Mouse (Mus musculus) adrenal gland, postnatal 14 days (tissue): ENCODE results near the gene Ubc. TPM values are rescaled to one million over a fixed set of nuclear protein-coding genes. Genes with fewer than 3 reads are reported as not detected.
"Not testable (repeated sequence)": the region's sequence is repeated elsewhere in the genome, so short reads cannot be mapped to it uniquely, and the experiment has no call there.

Source experiments
- DNase-seq: peaks from one replicate; pipeline ENCODE4 v3.0.0; 2021; ENCODE audit warnings: mixed read lengths
- total RNA-seq: library from RNA; stranded (reverse); gene quantifications from 2 replicates; pipeline ENCODE4 v1.2.3, GENCODE M21; 2021

The Ubc gene
- total RNA-seq, 1 experiment from 2014 or later, result 1,189 TPM

- peak; percentile 52 for DNase-seq
Observed at GRCm38 (mm10) chr5:125404903-125405545, 15.0 kb upstream of the Ubc start.

GRCm38 (mm10) chr5:125404536-125404902 lies 14.5 kb upstream of the Ubc start:
- DNase-seq, result peak; percentile 32

- DNase-seq, result peak; percentile 76
Observed at GRCm38 (mm10) chr5:125403481-125404465, 13.8 kb upstream of the Ubc start.

DNA sequence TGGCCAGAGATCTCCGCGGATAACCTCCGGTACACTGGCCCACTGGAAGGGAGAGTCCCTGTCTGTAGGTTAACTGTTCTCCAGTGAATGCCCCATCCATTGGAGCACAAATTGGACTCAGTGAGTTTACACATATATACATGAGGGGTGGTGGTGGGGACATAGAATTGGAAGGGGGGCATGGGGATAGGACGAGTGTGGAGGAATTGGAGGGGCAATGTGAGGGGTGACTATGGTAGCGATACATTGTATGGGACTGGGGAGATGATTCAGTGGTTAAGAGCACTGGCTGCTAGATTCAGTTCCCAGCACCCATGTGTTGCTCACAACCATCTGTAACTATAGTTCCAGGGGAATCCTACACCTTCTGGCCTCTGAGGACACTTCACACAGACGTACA lies 13.0 kb upstream of the Ubc start:
- DNase-seq, result no peak

GRCm38 (mm10) chr5:125402476-125402875 lies 12.5 kb upstream of the Ubc start:
- DNase-seq, result no peak

DNA sequence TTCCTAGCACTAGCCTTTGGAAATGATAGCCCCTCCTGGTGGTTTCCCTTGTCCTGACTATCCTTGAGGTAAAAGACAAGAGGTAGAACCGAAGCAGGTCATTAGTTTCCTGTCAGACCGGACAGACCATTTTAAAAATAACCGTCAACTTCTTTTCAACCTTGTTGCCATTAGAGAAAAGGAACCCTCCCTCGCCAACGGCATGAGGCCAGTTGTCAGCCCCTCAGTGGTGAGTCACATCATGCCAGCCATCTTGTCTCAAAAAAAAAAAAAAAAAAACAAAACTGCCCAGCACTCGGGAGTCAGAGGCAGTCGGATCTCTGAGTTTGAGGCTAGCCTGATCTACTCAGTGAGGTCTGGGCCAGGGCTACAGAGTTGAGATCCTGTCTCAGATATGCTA lies 10.9 kb upstream of the Ubc start:
- no peak for DNase-seq

DNA sequence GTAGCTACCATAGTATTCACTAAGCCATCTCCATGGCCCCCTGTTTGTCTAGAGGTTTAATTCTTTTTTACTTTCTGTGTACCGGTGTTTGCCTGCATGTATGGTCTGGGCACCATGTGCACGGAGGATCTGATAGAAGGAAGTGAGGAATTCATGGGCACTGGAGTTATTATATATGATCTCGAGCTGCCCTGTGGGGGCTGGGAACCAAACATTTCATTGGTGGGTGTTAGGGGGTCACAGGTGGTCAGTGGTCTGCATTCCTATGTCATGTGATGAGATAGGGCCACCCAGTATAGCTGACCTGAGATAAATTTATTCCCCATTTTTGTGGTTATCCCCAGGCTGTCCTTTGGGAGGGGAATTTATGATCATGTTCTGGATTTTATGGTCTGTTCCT lies 5.0 kb upstream of the Ubc start:
- no peak for DNase-seq

- DNase-seq, result peak; percentile 90
Observed at GRCm38 (mm10) chr5:125393622-125394603, 3.9 kb upstream of the Ubc start.

- peak; percentile 98 for DNase-seq
Observed at GRCm38 (mm10) chr5:125392977-125393621, 3.1 kb upstream of the Ubc start.

GRCm38 (mm10) chr5:125392618-125392976 lies 2.6 kb upstream of the Ubc start:
- DNase-seq, result no peak

DNA sequence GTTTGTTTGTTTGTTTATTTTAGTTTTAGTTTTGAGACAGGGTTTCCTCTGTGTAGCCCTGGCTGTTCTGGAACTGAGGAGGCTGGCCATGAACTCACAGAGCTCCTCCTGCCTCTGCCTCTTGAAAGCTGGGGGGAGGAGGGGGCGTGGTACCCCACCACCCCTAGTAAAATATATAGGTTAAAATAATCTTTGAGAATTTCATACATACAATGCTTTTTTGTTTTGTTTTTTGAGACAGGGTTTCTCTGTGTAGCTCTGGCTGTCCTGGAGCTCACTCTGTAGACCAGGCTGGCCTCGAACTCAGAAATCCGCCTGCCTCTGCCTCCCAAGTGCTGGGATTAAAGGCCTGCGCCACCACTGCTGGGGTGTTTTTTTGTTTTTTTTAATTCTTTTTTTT lies 2.2 kb upstream of the Ubc start:
- DNase-seq, result not testable (repeated sequence)

DNA sequence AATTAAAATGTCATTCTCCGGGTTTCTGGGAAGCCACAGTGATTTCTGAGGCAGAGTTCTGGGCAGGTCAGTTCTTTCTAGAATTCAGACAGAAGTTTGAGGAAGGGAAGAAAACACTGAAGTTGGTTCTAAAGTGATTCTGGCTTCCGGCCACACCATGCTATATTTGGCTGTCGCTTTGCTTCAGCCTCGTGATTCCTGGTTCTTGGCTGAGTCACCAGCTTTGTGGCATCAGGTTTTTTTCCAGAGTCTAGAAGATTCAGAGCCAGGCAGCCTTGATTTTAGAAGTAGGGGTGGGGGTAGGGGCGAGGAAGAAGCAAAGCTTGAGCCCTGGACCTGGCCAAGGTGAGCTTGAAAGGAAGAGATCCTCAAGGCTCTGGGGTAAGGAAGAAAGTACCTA lies 1.6 kb upstream of the Ubc start:
- peak; percentile 85 for DNase-seq

DNA sequence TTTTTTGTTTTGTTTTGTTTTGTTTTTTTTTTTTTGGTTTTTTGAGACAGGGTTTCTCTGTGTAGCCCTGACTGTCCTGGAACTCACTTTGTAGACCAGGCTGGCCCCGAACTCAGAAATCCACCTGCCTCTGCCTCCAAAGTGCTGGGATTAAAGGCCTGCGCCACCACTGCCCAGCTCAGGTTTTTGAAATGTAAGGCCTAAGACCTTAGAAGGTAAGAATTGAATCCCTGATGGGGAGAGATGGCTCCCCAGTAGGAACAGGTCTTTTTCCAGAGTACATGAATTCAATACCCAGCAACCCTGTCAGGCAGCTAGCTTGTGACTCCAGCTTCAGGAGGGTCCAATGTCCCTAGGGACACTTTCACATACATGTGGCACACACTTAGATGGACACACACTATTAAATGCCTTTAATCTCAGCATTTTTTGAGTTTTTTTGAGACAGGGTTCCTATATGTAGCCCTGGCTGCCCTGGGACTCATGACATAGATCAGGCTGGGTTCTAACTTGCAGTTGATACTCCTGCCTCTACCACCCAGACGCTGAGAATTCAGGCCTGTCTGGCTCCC lies 990 bp upstream of the Ubc start:
- no peak for DNase-seq

DNA sequence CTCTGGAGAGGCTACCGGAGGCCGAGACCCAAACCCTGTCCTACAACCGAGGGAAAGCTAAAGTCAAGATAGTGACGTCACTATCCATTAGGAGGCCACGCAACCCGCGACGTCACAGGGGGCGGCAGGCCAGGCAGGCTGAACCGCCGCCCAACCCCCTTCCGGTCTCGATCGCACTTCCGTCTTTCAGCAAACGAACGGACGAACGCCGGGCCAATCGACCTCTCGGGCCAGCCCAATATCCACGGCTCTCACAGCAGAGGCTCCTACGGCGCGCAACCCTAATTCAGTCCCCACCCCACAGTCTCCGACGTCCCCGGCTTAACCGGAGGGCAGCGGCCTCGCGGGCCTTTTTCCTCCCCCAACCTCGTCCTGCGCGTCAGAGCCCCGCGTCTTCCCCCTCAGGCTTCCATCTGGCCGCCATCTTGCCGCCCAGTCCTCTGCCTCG lies 847 bp downstream of the Ubc start, which contains the start of gene Gm10382:
TSS of gene Gm10382 (plus strand) at position 192 of the 448 bp plus-strand sequence.
- DNase-seq, result peak; percentile 94

- no peak for DNase-seq
Observed at GRCm38 (mm10) chr5:125388358-125389092, 1.5 kb downstream of the Ubc start.

GRCm38 (mm10) chr5:125387295-125387694 lies 2.7 kb downstream of the Ubc start:
- not testable (repeated sequence) for DNase-seq

- DNase-seq, result no peak
Observed at GRCm38 (mm10) chr5:125385215-125385940, 4.6 kb downstream of the Ubc start.

DNA sequence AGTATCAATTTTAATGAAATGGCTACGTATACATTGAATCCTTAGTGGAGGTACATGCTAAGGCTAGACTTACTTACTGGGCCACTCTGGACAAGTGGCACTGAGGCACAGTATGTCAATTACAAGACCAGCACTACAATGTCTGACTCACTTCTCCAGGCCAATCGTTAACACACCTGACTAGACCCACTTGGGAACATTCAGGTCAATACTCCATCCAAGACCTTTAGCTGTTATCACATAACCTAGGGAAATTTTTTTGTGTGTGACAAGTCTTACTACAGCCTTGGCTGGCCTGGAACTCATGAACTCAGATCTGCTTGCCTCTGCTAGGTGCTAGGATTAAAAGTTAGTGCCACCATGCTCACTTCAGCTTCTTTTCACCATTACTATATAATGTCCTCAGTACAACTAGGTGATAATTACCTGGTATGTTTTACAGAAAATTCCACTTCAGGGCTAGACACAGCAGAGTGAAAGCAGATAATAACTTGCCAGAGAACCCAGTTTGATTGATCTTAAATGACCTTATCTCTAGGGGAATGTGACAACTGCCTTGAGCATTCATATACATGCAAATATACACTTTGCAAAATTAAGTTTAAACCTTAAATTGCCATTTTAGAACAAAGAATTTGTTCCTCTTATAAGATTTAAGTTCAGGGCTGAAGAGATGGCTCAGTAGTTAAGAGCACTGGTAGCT lies 5.3 kb downstream of the Ubc start:
- DNase-seq, result no peak
